Mouse (Mus musculus) mesoderm, embryonic 11.5 days (tissue): ENCODE measurements around the gene Dgat2.
A peak's percentile ranks its signal among the peaks of the same experiment; 100 is the strongest.

Experiments used
- DNase-seq: peaks from one replicate; pipeline ENCODE4 v3.0.0-alpha.2; 2012; ENCODE audit warnings: low read depth, low spot score

Gene Dgat2

DNA sequence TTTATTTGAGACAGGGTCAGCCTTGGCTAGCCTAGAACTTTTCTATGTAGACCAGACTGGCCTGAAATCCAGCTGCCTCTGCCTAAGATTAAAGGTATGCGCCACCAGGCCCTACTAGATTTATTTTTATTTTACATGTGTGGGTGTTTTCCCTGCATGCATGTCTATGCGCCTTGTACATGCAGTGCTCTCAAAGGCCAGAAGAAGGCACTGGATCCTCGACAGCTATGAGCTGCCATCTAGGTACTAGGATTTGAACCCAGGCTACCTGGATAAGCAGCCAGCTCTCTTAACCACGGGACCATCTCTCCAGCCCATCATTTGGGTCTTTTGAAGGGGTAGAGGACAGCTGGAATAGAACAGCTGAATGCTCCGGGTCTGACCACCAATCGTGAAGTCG is 20.1 kb downstream of the Dgat2 start:
- no peak for DNase-seq

DNA sequence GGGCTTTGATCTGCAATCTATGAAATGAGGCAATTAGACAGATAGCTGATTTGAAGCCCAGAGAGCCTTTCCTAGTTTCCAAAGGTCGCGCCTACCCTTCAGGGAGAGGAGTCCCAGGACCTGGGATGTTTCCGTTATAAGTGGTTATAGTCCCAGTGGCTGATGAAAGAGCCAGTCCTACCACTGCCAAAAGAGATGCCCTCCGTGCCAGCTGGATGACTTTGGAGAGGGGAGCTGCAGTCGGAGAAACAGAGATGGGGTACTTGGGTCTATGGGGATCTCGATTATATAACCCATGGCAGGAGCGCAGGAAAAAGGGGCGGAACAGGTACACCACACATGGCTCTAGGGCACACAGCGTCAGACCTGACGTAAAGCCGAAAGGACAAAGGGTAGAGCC is 20.6 kb downstream of the Dgat2 start:
- no peak for DNase-seq

DNA sequence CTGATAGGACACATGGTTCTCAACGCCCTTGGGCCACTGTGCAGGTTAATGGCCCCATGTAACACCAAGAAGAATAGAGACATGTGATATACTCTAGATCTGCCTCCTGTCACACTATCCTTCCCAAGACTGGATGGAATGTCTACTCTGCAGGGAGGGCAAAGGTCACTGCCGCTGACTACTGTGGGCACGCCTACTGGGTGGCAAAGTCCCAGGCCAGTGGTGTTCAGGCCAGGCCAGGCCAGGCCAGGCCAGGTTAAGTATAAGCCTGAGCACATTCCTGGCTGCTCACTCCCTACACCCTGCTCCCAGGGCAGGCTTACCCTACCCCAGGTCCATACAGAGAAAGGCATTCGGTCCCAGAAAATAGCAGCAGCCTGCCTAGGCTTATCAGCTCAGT is 21.0 kb downstream of the Dgat2 start:
- no peak for DNase-seq

DNA sequence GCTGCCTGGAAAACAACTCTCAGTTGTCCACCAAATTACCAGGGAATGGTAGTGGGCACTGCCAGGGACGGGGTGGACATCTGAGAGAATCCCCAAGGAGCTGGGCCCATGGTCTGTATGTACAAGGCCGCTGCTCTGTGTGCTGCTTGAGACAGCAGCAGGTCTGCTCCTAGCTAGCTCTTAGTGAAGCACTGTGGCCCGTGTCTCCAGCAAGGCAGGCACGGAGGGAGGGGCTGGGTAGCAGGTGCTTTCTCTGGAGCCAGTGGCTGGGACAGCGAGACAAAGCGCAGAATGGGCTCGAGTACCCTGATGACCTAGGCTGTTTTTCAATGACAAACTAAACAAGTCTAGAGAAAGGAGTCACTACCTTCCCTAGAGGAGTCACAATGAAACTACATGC is 21.5 kb downstream of the Dgat2 start:
- no peak for DNase-seq

DNA sequence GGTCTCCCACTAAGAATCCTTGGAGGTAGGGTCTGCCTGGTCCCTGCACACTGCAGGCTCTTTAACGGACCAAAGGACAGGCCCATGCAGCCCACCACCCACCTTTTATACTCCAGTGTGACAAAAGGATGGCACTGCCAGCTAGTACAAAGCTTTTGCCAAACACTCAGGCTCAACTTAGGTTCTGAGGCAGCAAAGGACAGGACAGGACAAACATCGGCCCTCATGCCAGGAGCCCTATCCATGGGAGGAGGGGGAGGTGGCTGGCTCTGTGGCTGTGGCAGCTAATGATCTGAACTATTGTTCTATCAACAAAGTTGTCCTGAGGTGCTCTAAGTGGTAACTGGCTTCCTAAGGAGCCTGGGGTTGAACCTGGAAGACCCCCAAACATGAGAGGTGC is 23.1 kb downstream of the Dgat2 start:
- DNase-seq, result no peak

DNA sequence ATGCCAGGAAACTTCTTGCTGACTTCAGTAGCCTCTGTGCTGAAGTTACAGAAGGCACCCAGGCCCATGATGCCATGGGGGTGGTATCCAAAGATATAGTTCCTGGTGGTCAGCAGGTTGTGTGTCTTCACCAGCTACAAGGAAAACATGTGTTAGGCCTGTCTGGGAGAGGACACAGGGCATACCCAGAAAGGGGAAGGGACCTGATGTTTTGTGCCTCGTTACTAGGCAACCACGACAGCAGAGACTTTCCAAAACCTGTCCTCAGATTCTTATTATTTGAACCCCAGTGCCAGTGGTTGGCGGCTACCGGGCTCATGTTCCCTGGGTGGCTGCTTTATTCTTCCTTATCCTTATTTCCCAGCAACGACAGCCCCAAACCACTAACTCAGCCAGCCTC is 23.6 kb downstream of the Dgat2 start:
- DNase-seq, result no peak

DNA sequence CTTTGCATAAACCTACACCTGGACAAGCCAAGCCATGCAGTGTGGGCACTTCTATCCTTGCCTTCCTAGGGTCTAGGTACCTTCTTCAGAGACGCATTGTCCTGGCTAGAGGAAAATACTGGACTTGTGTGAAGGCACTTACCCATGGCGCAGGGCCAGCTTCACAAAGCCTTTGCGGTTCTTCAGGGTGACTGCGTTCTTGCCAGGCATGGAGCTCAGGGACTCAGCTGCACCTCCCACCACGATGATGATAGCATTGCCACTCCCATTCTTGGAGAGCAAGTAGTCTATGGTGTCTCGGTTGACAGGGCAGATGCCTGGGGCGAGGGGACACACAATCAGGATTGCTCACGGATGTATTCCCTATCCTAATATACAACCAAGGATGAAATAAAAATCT is 24.5 kb downstream of the Dgat2 start:
- no peak for DNase-seq

DNA sequence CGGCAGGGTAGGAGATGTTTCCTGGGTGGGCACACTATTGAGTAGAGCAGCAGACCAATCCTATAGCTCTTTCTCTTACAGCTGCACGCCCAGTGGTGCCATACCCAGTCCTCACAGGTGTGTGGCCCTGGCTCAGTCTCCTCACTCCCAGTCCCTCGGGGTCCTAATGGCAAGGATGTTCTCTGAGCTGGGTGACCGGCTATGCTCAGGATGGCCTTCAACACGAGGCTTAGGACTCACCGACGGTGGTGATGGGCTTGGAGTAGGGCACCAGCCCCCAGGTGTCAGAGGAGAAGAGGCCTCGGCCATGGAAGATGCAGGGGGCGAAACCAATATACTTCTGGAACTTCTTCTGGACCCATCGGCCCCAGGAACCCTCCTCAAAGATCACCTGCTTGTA is 25.8 kb downstream of the Dgat2 start:
- no peak for DNase-seq

DNA sequence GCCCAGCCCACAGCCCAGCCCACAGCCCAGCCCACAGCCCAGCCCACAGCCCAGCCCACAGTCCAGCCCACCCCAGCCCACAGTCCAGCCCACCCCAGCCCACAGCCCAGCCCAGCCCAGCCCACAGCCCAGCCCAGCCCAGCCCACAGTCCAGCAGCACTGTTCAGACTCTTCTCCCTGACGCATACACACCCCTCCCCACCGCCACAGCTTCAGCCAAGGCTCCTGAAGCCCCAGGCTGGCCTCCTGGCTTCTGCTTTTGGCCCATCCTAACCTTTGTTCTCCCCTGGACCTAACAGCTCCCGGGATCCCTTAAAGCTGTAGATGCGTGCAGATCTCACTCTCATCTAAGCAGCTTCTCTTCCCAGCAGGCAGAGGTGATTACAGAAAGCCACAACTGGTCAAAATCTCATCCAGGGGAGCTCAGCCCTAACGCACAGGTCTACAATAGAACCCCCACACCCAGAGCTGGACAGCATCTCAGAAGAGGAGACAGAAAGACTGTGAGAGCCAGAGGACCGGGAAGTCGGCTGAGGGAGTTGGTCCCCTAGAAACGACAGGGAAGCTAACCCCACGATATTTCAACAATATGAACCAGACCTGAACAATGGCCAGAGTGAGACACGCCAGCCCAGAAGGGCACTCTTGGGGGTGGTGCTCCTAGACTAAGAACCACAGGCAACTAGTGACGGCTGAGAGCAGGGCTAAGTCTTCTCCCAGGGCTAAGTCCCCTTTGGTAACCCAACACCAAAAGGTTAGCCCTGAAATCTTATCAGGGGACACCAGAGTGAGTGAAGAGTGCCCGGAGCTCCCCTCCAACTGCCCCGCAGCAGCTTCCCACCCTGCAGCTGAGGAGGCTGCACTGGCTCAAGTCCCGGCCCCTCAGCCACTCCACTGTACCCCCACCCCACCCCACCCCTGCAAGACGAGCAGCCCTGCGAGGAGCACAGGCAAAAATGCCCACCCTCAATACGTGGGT is 26.9 kb downstream of the Dgat2 start:
- DNase-seq, result peak; percentile 64

GRCm38 (mm10) chr7:99154648-99155151 is 27.8 kb downstream of the Dgat2 start:
- peak; percentile 47 for DNase-seq

DNA sequence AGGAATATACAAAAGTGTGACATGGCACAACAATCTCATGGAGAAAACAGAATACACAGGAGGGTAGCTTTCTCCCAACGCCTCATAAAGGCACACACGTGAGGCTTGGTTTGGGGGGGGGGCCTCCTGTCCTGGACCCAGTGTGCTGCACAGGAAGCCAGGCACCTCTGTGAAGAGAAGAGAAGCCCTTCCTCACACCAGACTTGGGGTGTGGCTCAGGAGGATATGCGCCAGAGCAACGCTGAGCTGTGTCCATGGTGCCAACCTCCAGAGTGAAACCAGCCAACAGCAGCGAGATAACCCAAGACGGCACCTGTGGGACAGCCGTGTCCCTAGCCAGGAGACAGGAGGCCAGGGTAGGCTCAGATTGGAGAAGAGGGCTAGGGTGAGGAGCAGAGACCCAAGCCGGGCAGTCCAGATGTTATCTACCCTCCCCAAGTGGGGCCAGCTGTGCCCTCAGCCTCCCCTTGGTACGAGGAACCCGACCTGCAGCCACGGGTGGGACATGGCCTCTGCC is 28.8 kb downstream of the Dgat2 start:
- no peak for DNase-seq

DNA sequence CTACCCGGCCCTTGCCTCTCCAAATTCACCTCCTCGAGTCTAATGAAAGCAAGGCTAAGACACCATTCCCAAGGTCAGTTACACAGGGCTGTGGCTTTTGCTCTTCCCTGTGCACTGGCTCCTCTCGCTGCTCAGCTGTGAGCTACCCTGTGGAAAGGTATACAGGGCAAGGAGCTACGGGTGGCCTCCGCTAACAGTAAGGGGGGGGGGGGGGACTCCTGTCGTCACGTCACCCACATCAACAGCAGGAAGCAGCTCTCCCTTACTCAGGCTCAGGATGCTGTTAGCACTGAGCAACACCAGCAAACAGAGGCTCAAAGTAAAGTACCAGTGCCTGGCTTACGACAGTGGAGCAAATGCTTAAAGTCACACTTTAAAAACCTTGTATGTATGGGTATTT is 29.8 kb downstream of the Dgat2 start:
- no peak for DNase-seq

GRCm38 (mm10) chr7:99151342-99151741 is 31.2 kb downstream of the Dgat2 start:
- peak; percentile 96 for DNase-seq

GRCm38 (mm10) chr7:99149017-99149416 is 33.5 kb downstream of the Dgat2 start:
- no peak for DNase-seq

- no peak for DNase-seq
These were observed 35.0 kb downstream of the Dgat2 start for GRCm38 (mm10) chr7:99147494-99147893.

GRCm38 (mm10) chr7:99146906-99147305 is 35.6 kb downstream of the Dgat2 start:
- DNase-seq, result no peak

- no peak for DNase-seq
These were observed 36.5 kb downstream of the Dgat2 start for GRCm38 (mm10) chr7:99146011-99146410.

- no peak for DNase-seq
These were observed 37.9 kb downstream of the Dgat2 start for GRCm38 (mm10) chr7:99144616-99145015.

GRCm38 (mm10) chr7:99143244-99143643 is 39.3 kb downstream of the Dgat2 start:
- no peak for DNase-seq

DNA sequence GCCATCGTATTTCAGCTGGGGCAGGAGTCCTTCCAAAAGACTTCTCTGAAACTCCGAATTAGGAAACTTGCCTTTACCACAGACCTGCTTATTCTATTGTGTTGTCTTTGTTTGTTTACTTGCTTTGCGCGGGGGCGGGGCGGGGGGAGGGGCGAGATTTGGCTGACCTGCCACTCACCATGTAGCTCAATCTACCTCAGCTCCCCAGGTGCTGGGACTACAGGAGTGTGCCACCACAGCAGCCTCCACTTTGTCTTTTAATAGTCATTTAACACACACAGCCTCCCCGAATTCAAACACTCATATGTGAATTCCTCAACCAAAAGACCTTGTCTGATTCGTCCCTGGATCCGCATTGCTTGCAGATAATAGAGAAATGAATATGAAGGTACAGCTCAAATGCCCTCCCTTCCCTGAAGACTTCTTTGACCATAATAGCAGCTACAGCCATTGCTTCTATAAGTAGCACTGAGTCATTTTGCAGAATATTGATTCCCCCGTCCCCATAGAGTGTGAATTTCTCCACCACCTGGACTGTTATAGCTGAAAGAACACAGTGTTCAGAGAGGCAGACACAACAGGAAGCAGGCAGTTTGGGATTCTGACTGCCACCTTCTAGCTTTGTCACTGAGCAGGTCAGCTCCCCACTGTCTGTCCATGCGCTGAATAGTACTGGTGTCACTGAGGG is 40.5 kb downstream of the Dgat2 start:
- DNase-seq, result no peak

DNA sequence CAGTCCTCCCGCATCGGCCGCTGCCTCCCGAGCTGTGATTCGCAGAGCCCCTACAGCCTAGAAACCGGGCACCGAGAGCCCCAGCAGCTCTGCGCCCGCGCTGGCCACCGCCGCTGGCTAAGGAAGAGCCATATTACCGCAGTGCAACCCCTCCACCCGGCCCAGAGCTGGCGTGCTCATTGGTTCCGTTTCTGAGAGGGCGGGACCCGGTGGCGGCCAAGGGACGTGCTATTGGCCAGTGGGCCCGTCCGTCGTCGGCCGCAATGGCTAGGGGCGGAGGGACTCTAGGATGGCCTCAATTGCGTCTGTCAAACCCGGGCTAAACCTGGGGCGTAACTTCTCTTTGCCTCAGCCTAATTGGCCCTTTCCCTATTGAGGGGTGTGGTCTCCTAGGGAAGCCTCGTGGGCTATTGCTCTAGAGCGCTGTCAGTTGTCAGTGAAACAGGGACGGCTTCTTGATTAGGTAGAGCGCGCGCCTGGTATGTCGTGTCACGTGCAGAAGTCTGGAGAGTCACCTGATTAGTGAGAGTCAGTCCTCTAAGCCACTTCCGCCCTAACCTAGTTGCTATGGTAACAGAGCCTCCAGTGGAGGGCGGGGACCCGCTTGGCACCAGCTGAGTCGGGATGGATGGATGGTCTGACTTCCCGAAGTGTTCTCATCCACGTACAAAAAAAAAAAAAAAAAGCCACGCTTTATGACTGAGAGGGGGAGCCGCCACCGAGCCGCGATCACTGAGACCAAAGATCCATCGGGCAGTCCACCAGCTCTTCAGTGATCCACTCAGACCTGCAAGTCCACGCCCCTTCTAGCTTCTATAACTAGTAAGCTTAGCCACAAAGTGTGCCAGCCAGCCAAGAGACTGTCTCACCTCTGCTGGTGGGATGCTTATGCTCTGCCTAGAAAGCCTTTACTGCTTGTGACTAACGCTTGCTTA is 41.3 kb downstream of the Dgat2 start, which contains the start of gene Uvrag:
TSS of gene Uvrag (minus strand) at position 158 of the 935 bp plus-strand sequence.
- DNase-seq, result peak; percentile 98
